Mouse (Mus musculus) monocyte, adult 5-6 weeks (primary cell): ENCODE results near the gene Csf1. TPM values are rescaled to one million over a fixed set of nuclear protein-coding genes. Genes with fewer than 3 reads are reported as not detected.
"Not testable (repeated sequence)": the region's sequence is repeated elsewhere in the genome, so short reads cannot be mapped to it uniquely, and the experiment has no call there.

Source experiments
- ATAC-seq: fragments of 153-309, 156-312 bp; replicated peaks from 2 replicates; pipeline ENCODE4 v1.8.0; 2017; ENCODE audit warnings: mild to moderate bottlenecking; ENCODE audit not compliant: low TSS enrichment, insufficient number of reproducible peaks, severe bottlenecking, poor library complexity, low FRiP score
- total RNA-seq: library from RNA; stranded (forward); fragments of 200-1000, 200-491, 200-594 nt; gene quantifications from 3 replicates; pipeline ENCODE4 v1.2.3, GENCODE M21; 2017

The Csf1 gene
- total RNA-seq, 1 experiment from 2014 or later, result 76.3 TPM

GRCm38 (mm10) chr3:107755702-107756480, 4.4 kb downstream of the Csf1 start:
- ATAC-seq, result no peak

- ATAC-seq, result no peak
Measured at GRCm38 (mm10) chr3:107754632-107755031, 5.6 kb downstream of the Csf1 start.

- ATAC-seq, result no peak
Measured at GRCm38 (mm10) chr3:107751607-107752006, 8.7 kb downstream of the Csf1 start.

GRCm38 (mm10) chr3:107750775-107751540, 9.3 kb downstream of the Csf1 start:
- ATAC-seq, result no peak

GRCm38 (mm10) chr3:107749446-107749845, 10.8 kb downstream of the Csf1 start:
- ATAC-seq, result no peak

- ATAC-seq, result no peak
Measured at GRCm38 (mm10) chr3:107748260-107748955, 11.9 kb downstream of the Csf1 start.

- ATAC-seq, result no peak
Measured at GRCm38 (mm10) chr3:107746026-107746425, 14.2 kb downstream of the Csf1 start.

GRCm38 (mm10) chr3:107743650-107744049, 16.6 kb downstream of the Csf1 start:
- no peak for ATAC-seq

- ATAC-seq, result no peak
Measured at GRCm38 (mm10) chr3:107743107-107743506, 17.2 kb downstream of the Csf1 start.

- ATAC-seq, result no peak
Measured at GRCm38 (mm10) chr3:107742071-107742710, 18.1 kb downstream of the Csf1 start.

GRCm38 (mm10) chr3:107741387-107741786, 18.9 kb downstream of the Csf1 start:
- no peak for ATAC-seq

- no peak for ATAC-seq
Measured at GRCm38 (mm10) chr3:107740578-107741207, 19.6 kb downstream of the Csf1 start.

GRCm38 (mm10) chr3:107739966-107740365, 20.3 kb downstream of the Csf1 start:
- no peak for ATAC-seq

GRCm38 (mm10) chr3:107739456-107739855, 20.8 kb downstream of the Csf1 start:
- ATAC-seq, result no peak

GRCm38 (mm10) chr3:107738620-107739019, 21.6 kb downstream of the Csf1 start:
- ATAC-seq, result no peak

- no peak for ATAC-seq
Measured at GRCm38 (mm10) chr3:107737609-107738190, 22.6 kb downstream of the Csf1 start.

GRCm38 (mm10) chr3:107735620-107736019, 24.6 kb downstream of the Csf1 start:
- not testable (repeated sequence) for ATAC-seq

- ATAC-seq, result no peak
Measured at GRCm38 (mm10) chr3:107733329-107733728, 26.9 kb downstream of the Csf1 start.
